Mouse (Mus musculus) C2C12 (cell line): ENCODE measurements around the gene Sox6. TPM values are rescaled to one million over a fixed set of nuclear protein-coding genes. Genes with fewer than 3 reads are reported as not detected.

Experiments
- H3K27me3 ChIP-seq: one replicate; pipeline ENCODE4 v1.6.1; 2011; ENCODE audit not compliant: control insufficient read depth, insufficient read depth, insufficient read length
- H3K36me3 ChIP-seq: one replicate; pipeline ENCODE4 v1.6.1; 2011; ENCODE audit not compliant: control insufficient read depth, insufficient read depth
- H3K4me3 ChIP-seq: one replicate; pipeline ENCODE4 v1.5.1; 2011; ENCODE audit warnings: mild to moderate bottlenecking, control low read depth; ENCODE audit not compliant: poor library complexity, insufficient read depth, severe bottlenecking
- H3K79me2 ChIP-seq: one replicate; pipeline ENCODE4 v1.6.1; 2011; ENCODE audit not compliant: control insufficient read depth, insufficient read depth
- H3K79me3 ChIP-seq: one replicate; pipeline ENCODE4 v1.6.1; 2011; ENCODE audit warnings: low read depth, control low read depth
- H3ac ChIP-seq: one replicate; pipeline ENCODE3; 2011; ENCODE audit warnings: low read depth; ENCODE audit not compliant: control insufficient read depth, insufficient read length
- CEBPB ChIP-seq: IDR thresholded peaks from one replicate; pipeline ENCODE4 v1.6.1; 2011; ENCODE audit warnings: low read depth, mild to moderate bottlenecking, control low read depth, moderate library complexity
- CTCF ChIP-seq: IDR thresholded peaks from one replicate; pipeline ENCODE4 v1.5.1; 2011; ENCODE audit not compliant: control insufficient read depth, insufficient read depth, insufficient read length
- FOSL1 ChIP-seq: IDR thresholded peaks from one replicate; pipeline ENCODE4 v1.8.0; 2011; ENCODE audit warnings: mild to moderate bottlenecking, low read length; ENCODE audit not compliant: poor library complexity, insufficient read depth, severe bottlenecking
- MAX ChIP-seq: IDR thresholded peaks from one replicate; pipeline ENCODE4 v1.6.1; 2011; ENCODE audit warnings: mild to moderate bottlenecking, control low read depth
- MYOD1 ChIP-seq: IDR thresholded peaks from one replicate; pipeline ENCODE4 v1.6.1; 2011; ENCODE audit warnings: low read depth; ENCODE audit not compliant: control insufficient read depth, insufficient read length
- MYOG ChIP-seq: IDR thresholded peaks from one replicate; pipeline ENCODE4 v1.6.1; 2011; ENCODE audit not compliant: control insufficient read depth, insufficient read length; ENCODE audit errors: extremely low read depth
- USF1 ChIP-seq: IDR thresholded peaks from one replicate; pipeline ENCODE4 v1.6.1; 2011; ENCODE audit warnings: low read depth, mild to moderate bottlenecking, control low read depth, moderate library complexity
- polyA plus RNA-seq: library from polyadenylated mRNA; unstranded; fragments of >200 nt; fragmentation: generic; extraction: Trizol; gene quantifications from one replicate; pipeline ENCODE4 v1.2.1, GENCODE M21; 2012; ENCODE audit warnings: missing spikeins

The Sox6 gene
- polyA plus RNA-seq, 1 experiment = 0.08 TPM

GRCm38 (mm10) chr7:115842251-115842650, 196.3 kb downstream of the Sox6 start:
- no peak overlapping the region for H3K4me3 ChIP-seq
- no peak for TF ChIP-seq MYOG
- no peak for TF ChIP-seq USF1
- TF ChIP-seq FOSL1 = no peak
- no peak for TF ChIP-seq MAX
- TF ChIP-seq CEBPB = no peak
- TF ChIP-seq MYOD1 = no peak
- no peak for TF ChIP-seq CTCF
- no peaks in the 10 kb centered on the region for H3K79me2 ChIP-seq
- H3K27me3 ChIP-seq = no peaks in the 10 kb centered on the region
- no peaks in the 10 kb centered on the region for H3K36me3 ChIP-seq
- H3K79me3 ChIP-seq = no peaks in the 10 kb centered on the region
- no peak overlapping the region for H3ac ChIP-seq

GRCm38 (mm10) chr7:115840613-115841012, 198.0 kb downstream of the Sox6 start:
- Histone ChIP-seq H3K4me3 (no peak overlapping the region), H3K79me3 (no peaks in the 10 kb centered on the region), H3ac (no peak overlapping the region), H3K79me2 (no peaks in the 10 kb centered on the region), H3K36me3 (no peaks in the 10 kb centered on the region), H3K27me3 (no peaks in the 10 kb centered on the region)
- TF ChIP-seq CTCF (no peak), USF1 (no peak), FOSL1 (no peak), CEBPB (no peak), MYOD1 (no peak), MYOG (no peak)

- Histone ChIP-seq H3K27me3 (no peaks in the 10 kb centered on the region), H3K4me3 (no peak overlapping the region), H3K79me3 (no peaks in the 10 kb centered on the region), H3K79me2 (no peaks in the 10 kb centered on the region), H3K36me3 (no peaks in the 10 kb centered on the region), H3ac (no peak overlapping the region)
- TF ChIP-seq CTCF (no peak), MYOD1 (no peak), MYOG (no peak), USF1 (no peak), CEBPB (no peak), FOSL1 (no peak), MAX (no peak)
These were observed 203.6 kb downstream of the Sox6 start for GRCm38 (mm10) chr7:115835005-115835404.

GRCm38 (mm10) chr7:115833701-115834100, 204.9 kb downstream of the Sox6 start:
- no peaks in the 10 kb centered on the region for H3K79me2 ChIP-seq
- no peak for TF ChIP-seq MYOG
- no peaks in the 10 kb centered on the region for H3K27me3 ChIP-seq
- H3ac ChIP-seq = no peak overlapping the region
- H3K4me3 ChIP-seq = no peak overlapping the region
- no peaks in the 10 kb centered on the region for H3K79me3 ChIP-seq
- no peaks in the 10 kb centered on the region for H3K36me3 ChIP-seq

- H3K36me3 ChIP-seq = no peaks in the 10 kb centered on the region
- no peaks in the 10 kb centered on the region for H3K79me3 ChIP-seq
- no peak overlapping the region for H3ac ChIP-seq
- no peak overlapping the region for H3K4me3 ChIP-seq
- no peaks in the 10 kb centered on the region for H3K79me2 ChIP-seq
- no peaks in the 10 kb centered on the region for H3K27me3 ChIP-seq
- TF ChIP-seq USF1 = no peak
- TF ChIP-seq CTCF = no peak
- no peak for TF ChIP-seq CEBPB
- TF ChIP-seq MAX = no peak
- no peak for TF ChIP-seq MYOD1
- TF ChIP-seq MYOG = no peak
- no peak for TF ChIP-seq FOSL1
These were observed 207.4 kb downstream of the Sox6 start for GRCm38 (mm10) chr7:115830938-115831873.

- Histone ChIP-seq H3K4me3 (no peak overlapping the region), H3K79me2 (no peaks in the 10 kb centered on the region), H3K79me3 (no peaks in the 10 kb centered on the region), H3K27me3 (no peaks in the 10 kb centered on the region), H3ac (no peak overlapping the region), H3K36me3 (no peaks in the 10 kb centered on the region)
- TF ChIP-seq CTCF = no peak
- no peak for TF ChIP-seq CEBPB
- TF ChIP-seq MYOG = no peak
- TF ChIP-seq USF1 = no peak
- TF ChIP-seq FOSL1 = no peak
- TF ChIP-seq MYOD1 = no peak
- no peak for TF ChIP-seq MAX
These were observed 208.2 kb downstream of the Sox6 start for GRCm38 (mm10) chr7:115830366-115830765.
